Mouse (Mus musculus): ENCODE data around the gene Col6a2.

Gene Col6a2

DNA sequence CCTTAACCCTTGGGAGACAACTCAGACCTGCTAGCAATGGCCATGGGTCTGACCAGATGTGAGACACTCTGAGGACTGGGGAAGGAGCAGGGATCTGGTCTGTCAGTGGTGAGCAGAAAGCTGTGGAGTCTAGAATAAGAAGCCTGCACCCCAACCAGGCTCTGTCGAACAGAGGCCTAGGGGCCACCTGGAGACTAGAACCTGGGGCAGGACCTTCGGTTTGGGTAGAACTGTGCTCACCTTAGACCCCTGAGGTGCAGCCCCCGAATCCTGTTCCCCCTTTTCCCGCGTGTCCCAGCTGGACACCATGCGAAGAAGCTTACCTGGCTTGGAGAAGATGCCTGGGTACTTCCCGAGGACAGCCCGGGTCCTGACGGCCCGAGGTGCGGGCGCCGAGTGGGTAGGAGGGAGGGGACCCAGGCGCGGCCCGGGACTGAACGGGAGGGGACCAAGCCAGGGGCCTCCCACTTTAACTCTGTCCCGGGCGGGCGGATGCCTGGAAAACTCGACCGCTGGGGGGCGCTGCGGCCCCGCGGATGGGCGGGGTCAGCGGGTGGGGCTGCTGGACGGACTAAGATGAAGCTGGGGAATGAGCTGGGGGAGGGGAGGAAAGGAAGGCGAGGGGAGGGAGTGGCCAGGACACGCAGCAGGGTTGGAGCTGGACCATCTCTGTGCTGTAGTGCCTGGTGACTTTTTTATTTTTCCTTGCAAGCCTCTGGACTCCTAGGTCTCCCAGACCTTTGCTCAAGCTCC is at the start of gene Col6a2:
Col6a2 (minus strand) TSS at position 703 of the 753 bp plus-strand sequence.
- in situ Hi-C loops (cut with MboI): no loop called here

DNA sequence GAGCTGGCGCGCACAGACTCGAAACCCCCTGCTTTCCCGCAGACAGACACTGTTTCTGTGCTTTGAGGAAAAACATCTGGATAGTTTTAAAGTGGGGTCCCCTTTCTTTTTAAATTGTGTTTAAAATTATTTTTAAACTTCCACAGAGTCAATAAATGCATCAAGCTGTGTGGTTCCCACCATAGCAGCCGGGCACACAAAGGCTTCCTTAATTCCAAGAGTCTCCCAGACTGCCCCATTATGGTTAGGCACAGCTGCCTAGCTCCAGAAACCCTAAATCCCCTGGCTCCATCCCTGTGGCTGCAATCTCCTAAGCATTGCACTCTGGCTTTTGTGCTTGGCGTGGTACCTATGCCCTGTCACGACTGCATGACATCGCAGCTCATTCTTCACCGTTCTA is 48.5 kb upstream of the Col6a2 start:
- in situ Hi-C loops (cut with MboI): no loop called here

DNA sequence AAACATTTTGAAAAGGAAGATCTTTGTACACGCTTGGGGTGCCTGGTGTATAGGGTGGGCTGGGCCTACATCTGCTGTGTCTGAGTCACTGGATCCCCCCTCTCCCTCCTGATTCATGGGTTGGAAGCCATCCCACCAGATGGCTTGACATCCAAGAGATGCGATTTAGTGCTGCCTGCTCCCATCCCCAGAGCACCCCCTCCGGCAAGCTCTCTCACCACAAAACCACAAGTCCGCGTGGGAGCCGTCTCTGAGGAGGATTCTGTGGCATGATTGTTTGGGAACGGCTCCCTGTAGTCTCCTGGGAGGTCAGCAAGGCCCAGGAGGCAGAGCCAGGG is 45.5 kb upstream of the Col6a2 start:
- in situ Hi-C loops (cut with MboI): no loop called here

DNA sequence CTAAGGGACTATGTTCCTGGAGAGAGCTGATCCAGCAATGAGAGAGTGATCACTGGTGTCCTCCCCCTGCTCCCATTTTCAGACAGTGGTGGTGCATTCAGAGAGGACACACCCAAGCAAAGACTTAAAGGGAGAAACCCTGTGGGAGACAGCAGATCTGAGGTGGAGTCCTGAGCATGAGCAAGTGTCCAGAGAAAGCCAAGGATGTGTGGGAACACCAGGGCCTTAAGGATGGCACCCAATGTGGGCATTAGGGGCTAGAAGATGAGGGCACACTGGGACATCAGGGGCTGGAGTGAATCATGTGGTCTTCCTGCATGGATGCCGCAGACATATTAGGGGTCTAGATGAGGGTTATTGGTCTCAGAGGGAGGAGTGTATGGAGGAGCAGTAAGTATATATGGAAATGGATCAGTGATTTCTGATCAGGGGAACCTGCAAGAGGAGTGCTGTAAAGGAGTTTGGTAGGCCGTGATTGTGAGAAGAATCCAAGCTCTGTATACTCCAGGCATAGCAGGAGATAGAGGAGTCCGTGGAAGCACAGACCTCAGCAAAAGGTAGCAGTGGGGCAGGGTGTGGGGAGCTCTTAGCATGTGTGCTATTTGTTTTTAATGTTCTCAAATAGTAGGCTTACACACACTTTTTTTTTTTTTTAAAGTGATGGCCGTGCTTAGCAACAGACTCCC is 45.0 kb upstream of the Col6a2 start:
- in situ Hi-C loops (cut with MboI): no loop called here

DNA sequence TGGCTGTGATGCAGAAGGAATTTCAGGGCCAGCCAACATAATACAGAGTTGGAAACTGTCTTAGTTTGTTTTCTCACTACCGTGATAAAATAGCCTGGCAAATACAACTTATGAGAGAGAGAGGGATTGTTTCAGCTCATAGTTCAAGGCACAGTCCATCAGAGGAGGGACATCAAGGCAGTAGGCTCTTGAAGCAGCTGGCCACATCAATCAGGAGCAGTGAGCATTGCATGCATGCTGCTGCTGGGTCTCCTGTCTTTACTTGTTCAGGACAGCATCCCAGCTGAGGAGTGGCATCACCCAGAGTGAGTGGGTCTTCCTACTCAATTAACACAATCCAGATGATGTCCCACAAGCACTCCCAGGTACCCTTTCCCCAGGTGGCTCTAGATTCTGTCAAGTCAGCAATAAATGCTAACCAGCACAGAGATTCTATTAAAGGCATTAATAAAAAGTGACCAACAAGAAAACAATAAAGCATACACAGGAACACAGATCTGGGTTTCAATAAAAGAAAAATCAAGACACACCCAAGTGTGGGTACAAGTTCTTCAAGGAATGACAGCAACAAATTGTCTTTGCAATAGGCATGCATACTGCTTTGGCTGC is 43.9 kb upstream of the Col6a2 start:
- in situ Hi-C loops (cut with MboI): no loop called here

DNA sequence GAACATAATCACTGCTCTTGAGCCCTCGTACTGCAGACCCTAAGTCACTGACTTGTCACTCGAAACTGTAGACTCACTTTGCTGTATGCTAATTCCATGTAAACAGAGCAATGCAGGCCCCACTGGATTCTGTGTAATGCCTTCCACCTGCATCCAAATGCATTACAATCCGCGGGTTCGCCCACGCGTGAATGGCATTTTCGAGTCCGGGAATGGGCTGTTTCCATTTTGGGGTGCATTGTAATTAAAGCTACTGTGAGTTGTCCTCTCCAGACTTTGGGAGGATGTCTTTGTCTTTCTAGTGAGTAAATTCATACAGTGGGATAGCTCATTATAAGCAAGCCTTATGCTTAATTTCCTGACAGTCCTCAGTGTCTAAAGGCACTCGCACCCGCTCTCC is 42.1 kb upstream of the Col6a2 start:
- in situ Hi-C loops (cut with MboI): no loop called here

DNA sequence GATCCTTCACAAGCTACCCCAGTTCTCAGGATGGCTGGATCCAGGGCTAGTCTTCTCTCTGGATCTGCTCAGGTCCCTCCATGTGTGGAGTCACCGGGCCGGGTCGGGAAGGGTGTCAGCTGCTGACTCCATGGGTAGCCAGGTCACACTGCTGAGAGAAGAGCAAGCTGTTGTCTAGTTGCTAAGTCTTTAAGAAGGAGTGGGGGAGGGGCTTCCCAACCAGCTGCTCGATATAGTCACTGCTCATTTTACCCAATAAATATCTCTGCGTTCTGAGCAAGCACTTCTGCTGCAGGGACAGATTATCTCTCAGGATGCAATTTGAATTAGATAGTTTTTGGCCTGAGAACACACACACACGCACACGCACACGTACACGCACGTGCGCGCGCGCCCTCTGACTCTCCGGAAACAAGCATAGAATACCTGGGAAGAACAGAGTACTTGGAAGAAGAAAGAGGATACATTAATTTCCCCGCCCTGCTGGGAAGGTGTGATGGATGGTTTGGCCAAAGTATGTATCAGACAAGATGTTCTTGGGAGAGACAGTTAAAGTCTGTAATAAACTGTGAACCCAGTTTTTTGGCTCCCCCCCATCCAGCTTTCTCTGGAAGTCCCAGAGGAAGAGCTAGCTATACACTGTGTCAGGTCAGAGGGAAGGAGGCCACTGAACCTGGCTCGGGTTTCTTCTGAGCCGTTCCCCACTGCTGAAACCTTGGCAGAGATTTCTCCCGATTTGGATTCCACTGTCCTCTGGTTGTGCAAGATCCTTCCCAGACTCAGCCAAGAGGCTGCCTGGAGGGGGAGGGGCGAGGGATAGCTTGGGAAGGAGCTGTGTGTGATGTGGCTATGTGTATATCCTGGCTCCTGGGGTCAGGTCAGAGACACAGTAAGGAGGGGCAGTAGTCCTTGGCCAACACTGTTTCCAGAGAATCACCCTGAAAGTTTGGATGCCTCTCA is 41.0 kb upstream of the Col6a2 start:
- in situ Hi-C loops (cut with MboI): no loop called here

DNA sequence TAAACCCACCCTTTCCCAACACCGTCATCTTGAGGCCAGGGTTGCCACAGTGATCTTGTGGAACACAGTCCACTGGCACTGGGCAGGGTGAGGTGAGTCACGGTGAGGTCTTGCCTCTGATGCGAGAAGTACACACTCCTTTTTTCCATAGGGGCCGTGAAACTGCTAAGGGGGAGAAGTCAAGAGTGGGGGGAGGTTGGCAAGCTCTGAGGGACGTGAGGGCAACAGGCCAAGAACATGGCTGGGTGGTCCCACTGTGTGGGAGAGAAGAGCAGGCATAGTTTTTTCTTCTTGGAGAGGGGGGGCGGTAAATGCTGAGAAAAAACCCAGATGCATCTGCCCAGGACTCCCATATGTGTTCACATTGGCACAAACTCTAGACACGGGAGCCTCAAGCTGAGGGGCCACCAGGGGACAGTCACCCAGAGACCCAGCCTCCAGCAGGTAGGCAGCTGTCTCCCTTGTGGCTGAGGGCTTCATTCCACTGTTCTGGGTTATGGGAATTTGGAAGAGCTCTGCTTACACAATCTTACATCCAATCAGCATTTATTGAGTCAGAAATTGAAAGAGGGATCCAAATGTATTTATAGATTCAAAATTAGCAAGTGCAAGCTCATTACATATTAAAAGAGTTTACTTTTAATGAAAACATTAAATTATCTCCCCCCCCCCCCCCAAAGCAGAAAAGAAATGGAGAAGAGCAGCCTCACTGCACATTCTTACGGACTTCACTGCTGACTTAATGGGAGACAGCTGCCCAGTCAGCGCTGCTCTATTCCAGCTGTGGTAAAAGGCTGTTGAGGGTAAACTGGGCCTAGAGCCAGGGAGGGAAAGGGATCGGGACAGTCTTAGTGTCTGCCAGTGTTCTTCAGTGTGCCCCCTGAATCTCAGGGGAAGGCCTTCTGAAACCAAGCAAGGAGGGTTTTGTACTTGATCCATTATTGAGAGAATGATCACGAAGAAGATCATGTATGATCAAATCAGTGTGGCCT is 30.2 kb upstream of the Col6a2 start:
- in situ Hi-C loops (cut with MboI): no loop called here

DNA sequence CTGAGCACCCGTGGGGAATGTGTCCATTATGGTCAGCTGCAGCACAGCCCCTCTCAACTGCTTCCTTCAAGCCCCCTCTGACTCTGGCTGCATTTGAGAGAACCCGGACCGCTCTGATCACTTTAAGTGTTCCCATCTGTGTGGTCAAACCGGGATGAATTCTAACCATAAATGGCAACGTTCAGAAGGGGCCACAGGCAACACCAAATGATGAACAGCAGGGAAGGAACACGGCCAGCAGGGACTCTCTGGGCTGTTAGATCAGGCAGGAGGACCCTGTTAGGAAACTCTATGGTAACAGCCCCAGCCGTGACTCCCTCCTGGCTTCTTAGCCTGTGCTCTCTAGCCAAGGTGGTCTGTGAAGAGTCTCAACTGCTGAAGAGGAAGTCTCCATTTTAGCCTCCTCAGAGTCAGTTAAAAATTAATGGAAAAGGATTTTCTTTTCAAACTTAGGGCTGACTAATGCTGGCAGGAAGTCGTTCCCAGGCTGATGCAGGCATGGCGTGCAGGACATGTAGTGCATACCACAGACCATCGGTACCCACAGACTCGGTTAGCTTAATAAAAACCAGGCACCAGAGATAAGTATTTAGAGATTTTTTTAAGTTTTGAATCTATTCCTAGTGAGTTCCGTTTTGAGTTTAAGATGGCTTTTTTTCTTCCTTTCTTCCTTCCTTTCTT is 27.4 kb upstream of the Col6a2 start:
- in situ Hi-C loops (cut with MboI): no loop called here

DNA sequence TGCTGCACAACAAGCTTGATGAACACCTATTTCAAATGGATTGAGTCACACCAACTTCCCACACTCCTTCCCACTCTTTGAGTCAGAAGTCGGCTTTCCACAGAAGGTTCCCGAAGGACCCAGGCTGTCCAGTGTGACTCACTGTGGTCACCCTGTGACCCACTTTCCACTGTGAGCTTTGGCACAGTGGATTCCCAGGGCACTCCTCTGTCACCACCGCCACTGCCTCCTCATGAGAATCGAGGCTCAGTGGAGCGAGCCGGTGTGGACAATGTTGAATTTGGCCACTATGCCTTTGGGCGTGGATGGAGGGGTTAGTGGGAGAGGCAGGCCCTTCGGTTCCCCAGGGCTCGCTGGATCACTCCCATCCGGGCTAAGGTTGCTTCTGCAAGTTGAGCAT is 25.3 kb upstream of the Col6a2 start:
- in situ Hi-C loops (cut with MboI): no loop called here

DNA sequence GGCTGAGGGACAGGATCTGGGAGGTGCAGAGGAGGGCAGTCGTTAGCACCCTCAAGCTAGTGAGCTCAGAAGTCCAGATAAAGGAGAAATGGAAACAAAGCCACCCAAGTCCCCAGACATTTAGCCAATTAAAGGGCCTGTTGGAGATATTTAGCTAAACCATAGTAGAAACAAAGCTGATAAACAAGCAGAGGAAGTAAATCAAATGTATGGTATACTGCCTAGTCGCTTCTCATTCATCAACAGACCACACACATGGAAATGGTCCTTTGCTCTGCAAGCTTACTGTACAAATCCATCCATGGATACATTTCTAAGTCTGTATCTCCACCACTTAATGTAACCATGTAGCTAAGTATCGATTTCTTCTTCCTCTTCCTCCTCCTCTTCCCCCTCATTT is 24.0 kb upstream of the Col6a2 start:
- in situ Hi-C loops (cut with MboI): no loop called here

DNA sequence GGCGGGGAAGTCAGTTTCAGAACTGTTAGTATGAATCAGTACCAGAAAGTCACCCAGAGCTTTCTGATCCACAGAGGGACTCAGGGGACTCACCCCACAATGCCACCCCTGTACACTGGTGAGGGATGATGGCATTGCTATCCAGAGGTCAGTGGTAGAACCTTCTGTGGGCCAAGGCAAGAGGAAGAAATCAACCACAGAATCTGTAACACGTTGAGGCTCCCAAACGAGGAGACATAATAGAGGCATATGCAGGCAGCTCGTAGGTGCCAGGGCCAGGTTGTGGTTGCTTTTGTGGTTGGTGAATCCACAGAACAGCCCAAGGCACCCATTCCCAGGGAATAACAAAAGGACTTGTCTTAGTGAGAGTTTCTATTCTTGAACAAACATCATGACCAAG is 22.3 kb upstream of the Col6a2 start:
- in situ Hi-C loops (cut with MboI): no loop called here

DNA sequence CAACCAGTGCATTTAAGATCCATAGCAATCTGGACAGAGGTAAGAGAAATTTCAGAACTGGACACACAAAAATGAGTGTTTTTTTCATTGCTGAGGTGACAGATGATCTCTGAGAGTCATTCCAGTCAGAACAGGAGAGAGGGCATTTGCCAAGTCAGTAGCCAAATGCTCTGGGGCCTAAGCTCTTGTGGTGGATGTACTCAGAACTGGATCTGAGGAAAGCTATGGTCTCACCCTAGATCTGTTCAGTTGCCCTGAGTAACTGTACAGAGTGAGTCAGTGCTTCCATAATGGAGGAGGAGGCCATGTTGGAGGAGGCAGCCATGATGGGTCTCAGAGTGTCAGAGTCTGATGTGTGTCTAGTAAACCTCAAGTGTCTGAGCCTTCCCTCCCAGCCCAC is 21.6 kb upstream of the Col6a2 start:
- in situ Hi-C loops (cut with MboI): no loop called here

DNA sequence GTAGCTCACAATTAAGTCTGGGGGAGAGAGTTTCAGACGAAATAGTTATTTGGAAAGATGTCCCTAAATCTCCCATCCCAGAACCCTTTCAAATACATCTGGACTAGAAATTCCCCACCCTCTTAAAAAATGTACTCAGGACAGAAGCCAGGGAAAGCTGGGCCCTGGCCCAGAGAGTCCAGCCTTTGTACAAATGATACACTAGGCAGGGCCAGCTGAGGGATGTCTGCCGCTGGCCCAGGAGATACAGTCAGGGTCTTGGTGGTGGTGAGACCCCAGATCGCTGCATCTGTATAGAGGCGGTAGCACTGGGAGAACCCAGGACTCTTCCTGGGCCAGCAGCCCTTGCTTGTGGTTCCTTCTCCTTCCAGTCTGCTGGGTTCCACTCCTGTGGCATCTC is 20.6 kb upstream of the Col6a2 start:
- in situ Hi-C loops (cut with MboI): no loop called here

DNA sequence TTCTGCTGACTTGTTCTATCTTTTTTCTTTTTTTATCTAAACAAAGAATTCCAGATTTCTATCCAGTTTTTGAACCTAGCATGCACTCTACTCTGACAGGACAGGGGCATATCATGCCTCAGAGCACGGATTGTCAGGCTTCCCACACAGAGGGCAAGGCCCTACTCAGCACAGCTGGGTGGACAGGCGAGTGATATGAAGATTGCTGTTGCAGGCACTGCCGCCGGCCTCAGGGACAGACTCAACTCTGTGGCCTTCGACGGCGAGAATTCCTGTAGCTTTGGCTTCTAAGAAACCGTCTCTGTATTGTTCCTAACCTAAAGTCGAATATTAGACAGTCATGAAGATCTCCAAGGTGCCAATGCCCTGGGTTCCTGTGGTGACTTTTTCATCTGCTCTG is 20.0 kb upstream of the Col6a2 start:
- in situ Hi-C loops (cut with MboI): no loop called here

DNA sequence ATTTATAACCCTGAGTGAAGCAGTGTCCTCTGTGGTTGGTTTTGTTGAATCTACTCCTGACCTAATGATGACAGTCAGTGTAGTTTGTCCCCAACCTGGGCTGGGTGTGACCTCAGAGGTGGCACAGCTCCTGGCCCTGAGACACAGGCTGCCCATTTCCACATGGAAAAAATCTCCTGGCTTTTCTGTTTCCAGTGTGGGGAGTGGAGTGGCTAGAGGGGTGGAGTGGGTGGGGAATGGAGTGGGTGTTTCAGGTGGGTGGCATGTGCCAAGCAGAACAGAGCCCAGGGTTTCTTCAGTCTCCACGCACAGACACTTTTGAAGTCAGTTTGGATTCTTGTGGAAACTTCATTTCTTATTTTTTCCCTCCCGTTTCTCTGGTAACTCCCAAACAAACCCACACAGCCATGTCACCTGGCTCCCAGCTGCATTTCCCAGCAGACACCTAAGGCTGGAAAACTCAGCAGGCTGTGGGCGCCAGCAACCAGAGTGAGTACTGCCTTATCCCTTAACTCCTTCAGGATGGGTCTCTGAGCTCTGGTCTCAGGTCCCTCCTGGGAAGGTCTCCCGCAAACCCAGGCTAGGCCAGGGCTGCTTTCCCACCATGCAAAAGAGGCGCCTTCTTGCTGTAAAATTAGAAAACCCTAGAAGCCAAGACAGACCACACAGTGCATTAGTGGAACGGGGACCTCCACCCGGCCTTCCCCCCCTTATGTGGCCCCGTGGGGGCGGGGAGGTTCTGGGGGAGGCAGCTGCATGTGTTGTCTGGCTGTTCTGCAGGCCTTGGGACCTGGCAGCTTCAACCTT is 19.4 kb upstream of the Col6a2 start:
- in situ Hi-C loops (cut with MboI): no loop called here

DNA sequence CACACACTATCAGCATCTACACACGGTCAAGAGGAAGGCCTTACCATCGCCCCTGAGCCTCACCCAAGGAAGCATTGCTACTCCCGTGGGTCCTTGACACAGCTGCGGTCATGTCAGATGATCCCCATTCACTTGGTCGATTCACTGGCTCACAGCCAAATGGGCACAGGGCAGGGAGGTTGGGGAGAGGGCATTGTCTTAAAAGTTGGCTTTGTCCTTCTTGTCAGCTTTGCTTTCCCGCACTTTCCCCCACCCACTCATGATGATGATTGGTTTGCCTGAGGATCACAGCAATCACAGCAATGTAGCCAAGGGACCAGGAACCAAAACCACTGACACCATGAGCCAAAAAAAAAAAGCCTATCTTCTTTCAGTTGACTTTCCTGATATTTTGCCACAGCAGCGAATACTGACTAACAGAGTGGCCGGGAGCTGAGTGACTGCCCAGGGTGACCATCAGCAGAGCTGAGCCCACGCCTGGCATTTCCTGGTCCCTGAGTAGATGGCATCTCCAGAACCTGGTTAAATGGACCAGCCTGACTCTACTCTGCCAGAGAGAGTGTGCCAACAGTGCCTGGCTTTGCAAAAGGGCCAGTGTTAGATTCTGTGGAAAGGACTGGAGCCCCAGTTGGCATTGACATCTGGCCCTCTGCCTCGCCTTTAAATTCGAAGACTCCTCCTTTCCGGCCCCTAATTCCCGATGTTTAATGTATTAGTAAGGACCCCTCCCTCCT is 18.6 kb upstream of the Col6a2 start:
- in situ Hi-C loops (cut with MboI): no loop called here

DNA sequence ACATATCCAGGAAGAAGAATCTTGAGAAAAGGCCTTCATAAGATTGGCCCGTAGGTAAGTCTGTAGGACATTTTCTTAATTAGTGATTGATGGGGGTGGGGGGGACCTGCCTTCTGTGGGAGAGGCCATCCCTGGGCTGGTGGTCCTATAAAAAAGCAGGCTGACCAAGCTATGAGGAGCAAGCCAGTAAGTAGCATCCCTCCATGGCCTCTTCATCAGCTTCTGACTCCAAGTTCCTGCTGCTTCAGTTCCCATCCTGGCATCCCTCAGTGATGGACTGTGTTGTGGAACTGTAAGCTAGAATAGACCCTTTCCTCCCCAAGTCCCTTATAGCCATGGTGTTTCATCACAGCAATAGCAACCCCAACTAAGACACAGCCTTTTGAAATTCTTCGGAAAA is 16.5 kb upstream of the Col6a2 start:
- in situ Hi-C loops (cut with MboI): no loop called here

DNA sequence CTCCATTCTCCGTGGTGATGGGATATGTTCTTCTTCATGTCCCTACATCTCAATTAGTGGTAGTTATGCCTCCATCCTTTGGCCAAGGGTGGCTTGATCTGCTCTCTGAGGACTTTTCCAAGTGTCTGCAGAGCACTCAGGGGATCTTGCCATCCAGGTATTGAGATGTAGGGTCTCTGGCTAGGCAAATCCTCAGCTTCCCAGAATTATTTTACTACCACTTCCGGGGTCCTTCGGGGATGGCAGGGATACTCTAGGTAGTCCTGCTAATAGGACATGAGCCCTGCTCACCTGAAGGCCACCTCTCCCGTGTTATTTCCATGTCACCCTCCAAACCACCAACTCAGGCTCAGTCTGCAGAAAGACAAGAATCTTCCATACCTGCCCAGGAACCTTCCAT is 13.2 kb upstream of the Col6a2 start:
- in situ Hi-C loops (cut with MboI): no loop called here

Data from mature B cell (primary cell).